Mouse (Mus musculus) lung, postnatal 14 days (tissue): ENCODE measurements around the gene Ccng1.
"Not testable (repeated sequence)": the region's sequence is repeated elsewhere in the genome, so short reads cannot be mapped to it uniquely, and the experiment has no call there.

Experiments used
- DNase-seq: peaks from one replicate; pipeline ENCODE4 v3.0.0; 2021

Gene Ccng1

GRCm38 (mm10) chr11:40715524-40715923, 39.6 kb downstream of the Ccng1 start:
- DNase-seq: no peak

DNA sequence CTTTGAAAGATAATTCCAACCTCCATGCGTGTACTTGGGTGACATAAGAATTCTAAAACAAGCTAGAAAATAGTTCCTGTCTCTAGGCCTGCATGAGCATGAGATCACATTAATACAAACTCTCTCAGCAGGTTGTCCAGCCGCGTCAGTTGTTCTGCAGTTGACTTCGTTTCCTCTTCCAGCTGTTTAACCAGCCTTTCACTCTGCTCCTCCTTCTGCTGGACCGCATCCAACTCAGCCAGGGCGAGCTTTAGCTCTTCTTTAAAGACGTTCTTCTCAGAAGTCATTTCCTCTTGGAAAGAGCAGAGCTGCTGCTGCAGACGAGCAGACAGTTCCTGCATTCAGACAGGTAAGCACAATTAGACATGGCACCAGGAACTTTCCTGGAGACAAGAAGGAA, 41.3 kb downstream of the Ccng1 start:
- peak; percentile 26 for DNase-seq

DNA sequence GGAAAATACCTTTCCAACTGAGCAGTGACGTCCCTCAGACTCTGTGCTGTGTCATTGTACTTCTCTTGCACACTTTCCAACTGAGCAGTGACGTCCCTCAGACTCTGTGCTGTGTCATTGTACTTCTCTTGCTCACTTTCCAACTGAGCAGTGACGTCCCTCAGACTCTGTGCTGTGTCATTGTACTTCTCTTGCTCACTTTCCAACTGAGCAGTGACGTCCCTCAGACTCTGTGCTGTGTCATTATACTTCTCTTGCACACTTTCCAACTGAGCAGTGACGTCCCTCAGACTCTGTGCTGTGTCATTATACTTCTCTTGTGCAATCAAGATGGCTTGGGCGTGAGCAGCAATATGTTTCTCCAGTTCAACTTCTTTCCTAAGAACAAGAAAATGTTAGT, 45.2 kb downstream of the Ccng1 start:
- not testable (repeated sequence) for DNase-seq
